Mouse (Mus musculus): ENCODE data around the gene Cerkl. TPM values are rescaled to one million over a fixed set of nuclear protein-coding genes. Genes with fewer than 3 reads are reported as not detected.

Gene Cerkl
- polyA plus RNA-seq, 1 experiment from 2014 or later, result 0.89 TPM

DNA sequence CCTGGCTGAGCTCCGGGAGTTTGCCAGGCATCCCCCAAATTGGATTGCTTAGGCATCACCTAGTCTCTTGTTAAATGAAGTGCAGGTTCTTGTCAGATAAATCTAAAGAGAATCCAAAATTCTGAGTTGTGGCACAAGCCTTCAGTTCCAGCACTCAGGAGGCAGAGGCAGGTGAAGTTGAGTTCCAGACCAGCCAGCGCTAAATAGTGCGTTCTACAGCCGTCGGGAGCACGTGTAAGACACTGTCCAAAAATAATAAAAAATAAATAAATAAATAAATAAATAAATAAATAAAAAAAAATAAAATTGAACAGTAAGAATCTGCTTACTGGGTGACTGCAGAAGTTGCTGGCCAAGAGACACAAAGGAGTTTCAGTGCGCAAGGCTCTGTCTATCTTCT is 27.5 kb downstream of the Cerkl start:
- no peaks in the 10 kb centered on the region for H3K9me3 ChIP-seq (replicated peaks)

DNA sequence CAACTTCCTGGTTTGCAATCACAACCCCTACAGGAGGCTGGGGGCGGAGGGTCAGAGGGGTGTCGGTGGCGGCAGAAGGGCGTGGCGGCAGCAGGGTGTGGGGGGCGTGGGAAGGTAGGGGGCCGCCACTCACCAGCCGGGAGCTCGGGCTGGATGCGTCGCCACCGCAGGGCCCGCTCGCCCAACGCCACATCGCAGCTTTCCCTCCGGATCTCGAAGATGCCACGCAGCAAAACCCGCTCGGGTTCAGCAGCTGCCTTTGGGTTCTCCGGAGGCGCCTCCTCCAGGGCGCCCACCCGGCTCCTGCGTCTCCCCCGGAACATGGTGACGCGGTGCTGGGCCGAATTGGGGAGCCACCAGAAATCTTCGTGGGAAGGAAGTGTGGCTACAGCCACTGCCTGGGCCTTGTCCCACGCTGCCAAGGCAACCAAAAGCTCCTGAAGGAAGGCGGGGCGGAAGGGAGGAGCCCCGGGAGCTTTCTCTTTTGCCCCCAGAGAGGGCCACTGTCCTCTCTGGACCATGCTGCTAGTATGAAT is 27.9 kb downstream of the Cerkl start:
- peak overlapping the region; percentile 66 for H3K4me3 ChIP-seq
- peaks cover 25% of the 10 kb centered on the region for H3K4me1 ChIP-seq
- H3K9me3 ChIP-seq (replicated peaks), result no peaks in the 10 kb centered on the region
- peak; percentile 73 for DNase-seq (ENCODE audit: low spot score)
- H3K27ac ChIP-seq, result peak overlapping the region; percentile 81
- peaks cover 25% of the 10 kb centered on the region; the same call in 1 of the 2 replicates for H3K27me3 ChIP-seq (ENCODE audit: low read depth, poor library complexity, severe bottlenecking)
- no peaks in the 10 kb centered on the region for H3K36me3 ChIP-seq
- under 1% methylated on average over 35 of the region's 35 CpGs for WGBS

More for the DNA sequence above, 27.5 kb downstream of the Cerkl start:
- Histone ChIP-seq H3K27ac (peak overlapping the region; percentile 81; the same call in 1 of the 2 replicates), H3K36me3 (no peaks in the 10 kb centered on the region), H3K4me3 (peak overlapping the region; percentile 66), H3K4me1 (peaks cover 25% of the 10 kb centered on the region), H3K27me3 (ENCODE audit: low read depth, poor library complexity, severe bottlenecking) (peaks cover 25% of the 10 kb centered on the region; the same call in 1 of the 2 replicates)
- 12% methylated on average over 7 of the region's 7 CpGs for WGBS
- no peak for DNase-seq (ENCODE audit: low spot score)

DNA sequence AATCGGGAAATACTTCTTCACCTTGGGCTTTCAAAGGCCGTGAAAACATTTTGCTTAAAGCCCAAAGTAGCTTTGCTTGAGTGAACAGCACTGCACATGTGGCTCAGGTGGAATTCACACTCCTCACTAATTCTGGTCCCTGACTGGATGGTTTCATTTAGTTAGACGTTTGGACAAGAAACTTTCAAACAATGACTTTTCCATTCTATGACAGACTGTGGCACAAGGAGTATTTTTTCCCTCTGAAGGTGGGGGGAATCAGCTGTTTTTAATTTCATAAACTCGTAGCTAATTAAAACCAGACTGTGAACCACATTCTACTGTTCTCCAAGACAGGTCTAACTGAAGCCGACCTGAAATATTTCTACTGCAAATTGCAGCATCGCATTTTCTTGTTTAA is 28.6 kb downstream of the Cerkl start:
- peak overlapping the region; percentile 66 for H3K4me3 ChIP-seq
- peaks cover 25% of the 10 kb centered on the region for H3K4me1 ChIP-seq
- peaks cover 25% of the 10 kb centered on the region; the same call in 1 of the 2 replicates for H3K27me3 ChIP-seq (ENCODE audit: low read depth, poor library complexity, severe bottlenecking)
- H3K27ac ChIP-seq, result 0 out of 2 replicates have a peak overlapping the region, but pooled peaks have one; percentile 7
- no peaks in the 10 kb centered on the region for H3K9me3 ChIP-seq (replicated peaks)
- WGBS, result 16% methylated on average over 6 of the region's 6 CpGs
- H3K36me3 ChIP-seq, result no peaks in the 10 kb centered on the region
- DNase-seq (ENCODE audit: low spot score), result no peak

DNA sequence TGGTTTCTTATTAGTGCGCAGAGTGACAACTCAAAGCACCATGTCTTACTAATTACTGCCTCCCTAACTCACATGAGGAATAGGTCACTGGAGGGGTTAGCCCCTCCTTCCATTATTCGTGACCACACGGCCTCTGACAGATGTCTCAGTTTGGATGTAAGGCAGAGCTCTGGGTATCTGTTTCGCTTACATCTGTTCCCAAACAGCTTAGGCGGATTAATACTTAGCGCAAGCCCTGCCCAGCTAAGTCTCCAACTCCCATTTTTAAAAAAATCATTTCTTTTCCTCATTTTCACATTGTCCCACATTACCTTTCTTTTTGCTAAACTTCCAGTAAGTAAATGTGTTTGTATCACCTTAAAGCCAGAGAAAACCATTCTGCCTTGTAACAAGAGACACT is 34.9 kb downstream of the Cerkl start:
- Histone ChIP-seq H3K27me3 (ENCODE audit: low read depth, poor library complexity, severe bottlenecking) (peaks cover 11% of the 10 kb centered on the region; the same call in 1 of the 2 replicates), H3K9me3 (replicated peaks) (no peaks in the 10 kb centered on the region), H3K4me3 (no peak overlapping the region), H3K27ac (no peak overlapping the region), H3K4me1 (peaks cover 6% of the 10 kb centered on the region; the same call in 1 of the 2 replicates), H3K36me3 (no peaks in the 10 kb centered on the region)
- DNase-seq (ENCODE audit: low spot score), result no peak
- WGBS, result 22% methylated on average over 6 of the region's 6 CpGs

DNA sequence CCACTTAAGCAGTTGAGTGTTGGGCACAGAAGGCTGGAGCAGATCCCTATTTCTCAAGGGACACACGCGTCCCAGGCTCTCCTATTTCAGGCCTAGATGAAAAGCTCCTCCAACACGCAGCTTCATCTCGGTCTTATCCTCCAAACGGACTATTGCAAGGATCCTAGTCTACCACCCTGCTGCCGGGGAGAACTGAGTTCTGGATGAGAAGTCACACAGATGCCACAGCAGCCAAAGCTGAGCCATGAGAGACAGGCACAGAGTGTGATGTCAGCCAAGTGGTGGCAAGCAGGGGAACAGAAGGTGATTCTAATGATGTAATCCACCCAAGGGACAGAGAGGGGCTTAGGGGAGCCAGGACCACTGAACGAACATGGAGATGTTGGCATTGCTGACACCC is 42.1 kb downstream of the Cerkl start:
- no peak overlapping the region for H3K27ac ChIP-seq
- no peaks in the 10 kb centered on the region for H3K27me3 ChIP-seq (ENCODE audit: low read depth, poor library complexity, severe bottlenecking)
- WGBS, result 88% methylated on average over 7 of the region's 7 CpGs
- no peaks in the 10 kb centered on the region for H3K9me3 ChIP-seq (replicated peaks)
- DNase-seq (ENCODE audit: low spot score), result no peak
- no peak overlapping the region for H3K4me3 ChIP-seq
- no peaks in the 10 kb centered on the region for H3K36me3 ChIP-seq
- H3K4me1 ChIP-seq, result no peaks in the 10 kb centered on the region

DNA sequence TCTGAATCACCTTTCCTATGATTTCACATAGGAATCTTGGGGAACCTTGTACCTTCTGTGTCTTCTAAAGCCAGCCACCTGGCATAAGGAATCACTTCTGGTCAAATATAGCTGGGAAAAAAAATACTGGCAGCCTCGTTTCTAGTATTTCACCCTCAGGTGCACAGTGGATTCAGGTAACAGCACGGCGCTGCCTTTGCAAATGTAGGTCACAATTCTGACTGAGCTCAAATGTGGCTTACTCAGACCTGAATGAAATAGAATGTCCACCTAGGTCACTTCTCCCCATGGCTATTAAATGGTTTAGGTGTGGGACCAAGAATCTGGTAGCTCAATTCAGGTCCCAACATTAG is 45.7 kb downstream of the Cerkl start:
- no peak overlapping the region for H3K27ac ChIP-seq
- H3K9me3 ChIP-seq (replicated peaks), result no peaks in the 10 kb centered on the region
- WGBS, result 87% methylated on average over 3 of the region's 3 CpGs
- peaks cover 1% of the 10 kb centered on the region; the same call in 1 of the 2 replicates for H3K4me1 ChIP-seq
- H3K27me3 ChIP-seq (ENCODE audit: low read depth, poor library complexity, severe bottlenecking), result no peaks in the 10 kb centered on the region
- H3K4me3 ChIP-seq, result no peak overlapping the region
- DNase-seq (ENCODE audit: low spot score), result no peak
- no peaks in the 10 kb centered on the region for H3K36me3 ChIP-seq

DNA sequence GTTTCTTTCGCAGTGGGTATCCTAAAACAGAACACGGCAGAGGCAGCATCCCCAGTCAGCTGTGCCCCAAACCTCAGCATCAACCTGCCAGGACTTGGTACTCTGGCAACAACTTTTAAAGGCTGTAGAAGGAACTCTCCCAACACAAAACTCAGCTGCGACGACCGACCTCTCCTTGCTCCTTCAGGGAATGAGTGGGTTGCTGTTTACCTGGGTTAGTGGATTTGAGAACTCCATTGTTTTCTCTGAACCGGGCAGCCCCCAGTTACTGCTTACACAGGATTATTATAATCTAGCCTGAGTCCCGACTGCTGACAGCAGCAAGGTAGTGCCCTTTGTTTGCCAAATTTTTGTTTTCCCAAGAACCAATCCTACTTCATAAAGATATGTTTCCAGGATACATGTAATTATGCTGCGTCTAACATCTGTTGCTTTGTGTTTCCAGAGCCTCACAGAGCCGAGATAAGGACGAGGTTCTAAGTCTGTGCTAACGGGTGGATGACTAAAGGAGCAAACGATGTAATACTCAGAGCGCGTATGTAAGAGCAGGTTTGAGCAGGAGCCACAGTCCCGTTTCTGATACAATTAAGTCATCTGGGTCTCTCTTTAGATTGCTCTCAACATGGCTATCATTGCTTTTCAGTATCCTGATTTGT is 46.2 kb downstream of the Cerkl start:
- H3K36me3 ChIP-seq, result no peaks in the 10 kb centered on the region
- peaks cover 4% of the 10 kb centered on the region; the same call in 1 of the 2 replicates for H3K4me1 ChIP-seq
- no peaks in the 10 kb centered on the region for H3K27me3 ChIP-seq (ENCODE audit: low read depth, poor library complexity, severe bottlenecking)
- no peaks in the 10 kb centered on the region for H3K9me3 ChIP-seq (replicated peaks)
- H3K4me3 ChIP-seq, result no peak overlapping the region
- WGBS, result 75% methylated on average over 15 of the region's 15 CpGs
- H3K27ac ChIP-seq, result no peak overlapping the region
- DNase-seq (ENCODE audit: low spot score), result no peak

DNA sequence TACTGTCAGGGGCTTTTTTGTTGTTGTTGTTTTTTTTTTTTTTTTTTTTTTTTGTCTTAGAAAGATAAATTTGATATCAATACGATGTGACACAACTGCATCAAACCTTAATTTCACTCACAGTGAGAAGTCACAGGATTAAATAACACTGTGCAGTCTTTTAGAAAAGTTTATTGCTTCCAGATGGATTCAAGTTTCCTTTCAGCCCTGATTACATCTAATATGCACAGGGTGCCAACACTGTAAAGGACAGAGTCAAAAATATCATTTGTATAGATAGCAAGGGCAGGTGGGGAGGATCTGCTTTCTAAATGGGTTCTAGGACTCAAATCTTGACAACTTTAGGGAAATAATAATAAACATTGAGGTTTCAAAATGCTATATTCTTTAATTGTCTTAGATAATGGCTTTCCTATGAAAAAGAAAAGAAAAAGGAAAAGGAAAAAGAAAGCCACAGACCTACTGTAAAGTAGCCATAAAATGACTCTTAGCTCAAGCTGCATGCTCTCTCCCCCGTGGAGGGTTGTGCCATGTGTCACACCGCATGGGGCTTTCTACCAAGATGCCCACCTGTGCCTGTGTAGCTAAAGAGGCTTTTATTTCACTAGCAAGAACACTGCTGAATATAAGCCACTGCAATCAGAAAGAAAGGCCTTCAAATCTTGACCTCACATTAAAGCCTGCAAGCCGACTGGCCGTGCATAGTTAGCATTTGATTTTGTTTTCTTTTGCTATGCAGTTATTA is 50.8 kb downstream of the Cerkl start:
- Histone ChIP-seq H3K27me3 (ENCODE audit: low read depth, poor library complexity, severe bottlenecking) (no peaks in the 10 kb centered on the region), H3K36me3 (no peaks in the 10 kb centered on the region), H3K27ac (no peak overlapping the region), H3K4me1 (peaks cover 4% of the 10 kb centered on the region; the same call in 1 of the 2 replicates), H3K4me3 (no peak overlapping the region), H3K9me3 (replicated peaks) (no peaks in the 10 kb centered on the region)
- DNase-seq (ENCODE audit: low spot score), result no peak
- WGBS, result 78% methylated on average over 5 of the region's 5 CpGs

DNA sequence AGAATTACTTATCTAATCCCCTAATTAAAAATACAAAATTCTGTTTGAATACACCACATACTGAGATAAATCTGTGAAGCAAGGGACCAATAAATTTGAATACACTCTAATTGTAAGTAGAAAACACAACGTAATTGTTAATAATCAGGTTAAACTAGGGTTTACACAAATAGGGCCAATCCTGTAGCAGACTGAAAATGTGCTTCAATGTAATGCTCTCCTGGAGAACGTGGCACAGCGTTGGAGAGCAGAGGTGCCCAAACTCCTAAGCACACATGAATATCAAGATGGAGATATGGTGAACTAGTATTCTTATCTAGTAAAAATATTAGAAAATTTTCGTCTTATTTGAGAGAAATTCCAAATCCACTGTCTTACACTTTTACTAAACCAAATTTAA is 56.5 kb downstream of the Cerkl start:
- Histone ChIP-seq H3K27ac (no peak overlapping the region), H3K4me1 (no peaks in the 10 kb centered on the region), H3K36me3 (no peaks in the 10 kb centered on the region), H3K9me3 (replicated peaks) (no peaks in the 10 kb centered on the region), H3K4me3 (no peak overlapping the region), H3K27me3 (ENCODE audit: low read depth, poor library complexity, severe bottlenecking) (no peaks in the 10 kb centered on the region)
- 81% methylated on average over 4 of the region's 4 CpGs for WGBS
- no peak for DNase-seq (ENCODE audit: low spot score)

DNA sequence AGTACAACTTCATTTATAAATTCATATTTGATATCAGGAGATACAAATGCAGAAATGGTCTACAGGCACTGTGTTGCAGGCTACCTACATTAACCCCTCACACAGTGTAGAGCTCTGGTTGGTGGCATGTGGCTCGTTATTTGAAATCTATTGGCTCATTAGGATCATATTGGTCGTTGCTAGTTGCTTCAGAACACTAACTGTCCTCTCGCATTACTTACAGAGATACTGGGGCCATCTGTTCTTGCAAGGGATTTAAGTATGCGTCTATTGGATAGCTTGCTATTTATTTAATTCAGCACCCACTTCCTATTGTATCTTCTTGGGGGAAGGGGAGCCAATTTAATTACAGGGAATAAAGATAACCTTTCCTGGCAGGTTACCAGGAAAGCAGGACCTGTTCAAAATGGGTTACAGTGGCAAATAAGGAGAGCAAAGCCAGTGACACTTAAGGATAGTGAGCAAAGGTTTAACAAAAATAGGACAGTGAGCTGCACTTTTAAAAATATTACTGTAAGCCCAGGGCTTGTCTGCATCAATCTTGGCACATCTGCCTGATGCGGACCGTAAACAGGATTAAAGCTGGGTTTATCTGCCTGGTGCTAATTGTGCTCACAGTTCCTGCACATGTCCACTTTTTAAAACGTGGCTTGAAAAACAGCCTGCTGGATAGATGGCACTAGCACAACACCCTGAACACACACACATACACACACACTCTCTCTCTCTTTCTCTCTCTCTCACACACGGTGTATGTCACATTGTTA is 57.2 kb downstream of the Cerkl start:
- H3K27me3 ChIP-seq (ENCODE audit: low read depth, poor library complexity, severe bottlenecking), result no peaks in the 10 kb centered on the region
- H3K36me3 ChIP-seq, result no peaks in the 10 kb centered on the region
- H3K4me3 ChIP-seq, result no peak overlapping the region
- DNase-seq (ENCODE audit: low spot score), result no peak
- no peak overlapping the region for H3K27ac ChIP-seq
- H3K9me3 ChIP-seq (replicated peaks), result no peaks in the 10 kb centered on the region
- WGBS, result 65% methylated on average over 8 of the region's 8 CpGs
- H3K4me1 ChIP-seq, result no peaks in the 10 kb centered on the region

DNA sequence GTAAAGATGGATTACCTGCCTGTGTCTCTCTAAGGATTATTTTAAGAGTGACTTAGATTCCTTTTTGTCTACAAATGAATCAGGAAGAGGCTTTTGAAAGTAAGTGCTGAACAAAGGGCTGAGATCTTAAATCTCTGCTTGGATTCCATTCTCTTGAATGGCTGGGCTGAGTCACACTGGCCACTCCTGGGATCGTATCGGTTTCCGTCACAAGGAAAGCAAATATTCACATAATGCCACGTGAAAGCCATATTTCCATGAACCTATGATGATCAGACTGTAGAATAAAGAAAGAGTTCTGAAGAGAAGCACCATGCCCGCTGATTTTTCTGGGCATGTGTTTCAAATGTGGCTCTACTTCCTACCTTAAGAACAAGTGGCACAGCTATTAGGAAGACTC is 57.8 kb downstream of the Cerkl start:
- no peaks in the 10 kb centered on the region for H3K9me3 ChIP-seq (replicated peaks)
- no peak overlapping the region for H3K27ac ChIP-seq
- 83% methylated on average over 5 of the region's 5 CpGs for WGBS
- H3K27me3 ChIP-seq (ENCODE audit: low read depth, poor library complexity, severe bottlenecking), result no peaks in the 10 kb centered on the region
- no peak for DNase-seq (ENCODE audit: low spot score)
- no peak overlapping the region for H3K4me3 ChIP-seq
- no peaks in the 10 kb centered on the region for H3K4me1 ChIP-seq
- H3K36me3 ChIP-seq, result no peaks in the 10 kb centered on the region

DNA sequence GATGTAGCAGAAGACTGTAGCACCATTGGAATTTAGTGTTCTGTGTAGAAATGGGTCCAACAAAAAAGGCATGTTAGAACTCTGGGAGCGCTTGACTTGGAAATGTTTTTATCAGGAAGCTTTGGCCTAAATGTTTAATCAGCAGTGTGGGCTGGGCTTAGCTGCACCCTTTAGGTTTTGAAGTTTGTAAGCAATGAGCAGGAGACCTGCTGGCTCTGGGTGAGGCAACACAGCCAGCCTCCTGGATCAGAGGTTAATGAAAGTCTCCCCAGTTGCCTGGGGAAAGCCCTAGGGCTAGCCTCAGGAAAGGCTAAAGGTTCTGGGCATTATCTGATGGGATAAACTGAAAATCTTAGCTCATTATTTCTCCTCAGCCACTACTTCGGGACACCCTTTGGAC is 58.2 kb downstream of the Cerkl start:
- H3K27ac ChIP-seq, result no peak overlapping the region
- H3K9me3 ChIP-seq (replicated peaks), result no peaks in the 10 kb centered on the region
- H3K4me3 ChIP-seq, result no peak overlapping the region
- DNase-seq (ENCODE audit: low spot score), result no peak
- H3K36me3 ChIP-seq, result no peaks in the 10 kb centered on the region
- WGBS, result 81% methylated on average over 2 of the region's 2 CpGs
- H3K27me3 ChIP-seq (ENCODE audit: low read depth, poor library complexity, severe bottlenecking), result no peaks in the 10 kb centered on the region
- H3K4me1 ChIP-seq, result no peaks in the 10 kb centered on the region

DNA sequence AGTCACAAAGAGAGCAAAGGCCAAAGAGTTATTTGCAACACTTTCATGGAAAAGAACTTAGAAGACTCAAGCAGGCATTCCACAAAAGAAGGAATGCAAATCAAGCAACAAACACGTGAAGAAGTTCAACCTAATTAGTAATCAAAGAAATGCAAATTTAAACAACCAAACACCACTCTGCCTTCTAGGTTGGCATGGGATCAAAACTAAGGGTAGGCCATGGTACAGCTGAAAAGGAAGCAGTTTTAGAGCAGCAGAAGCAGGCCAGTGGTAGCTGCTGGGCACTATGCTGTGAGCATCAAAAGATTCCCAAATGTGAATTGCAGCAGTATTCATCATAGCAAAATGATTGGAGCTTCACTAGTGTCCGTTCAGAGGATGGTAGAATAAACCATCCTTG is 59.5 kb downstream of the Cerkl start:
- WGBS, result 54% methylated on average over 2 of the region's 2 CpGs
- Histone ChIP-seq H3K4me3 (no peak overlapping the region), H3K4me1 (no peaks in the 10 kb centered on the region), H3K27me3 (ENCODE audit: low read depth, poor library complexity, severe bottlenecking) (no peaks in the 10 kb centered on the region), H3K27ac (no peak overlapping the region), H3K36me3 (no peaks in the 10 kb centered on the region), H3K9me3 (replicated peaks) (no peaks in the 10 kb centered on the region)
- no peak for DNase-seq (ENCODE audit: low spot score)

Data from limb, embryonic 10.5 days (tissue).